Mouse (Mus musculus): ENCODE measurements around the gene Nfya. TPM values are rescaled to one million over a fixed set of nuclear protein-coding genes. Genes with fewer than 3 reads are reported as not detected.

Nfya gene
- polyA plus RNA-seq, 1 experiment from 2014 or later = 18.1 TPM

DNA sequence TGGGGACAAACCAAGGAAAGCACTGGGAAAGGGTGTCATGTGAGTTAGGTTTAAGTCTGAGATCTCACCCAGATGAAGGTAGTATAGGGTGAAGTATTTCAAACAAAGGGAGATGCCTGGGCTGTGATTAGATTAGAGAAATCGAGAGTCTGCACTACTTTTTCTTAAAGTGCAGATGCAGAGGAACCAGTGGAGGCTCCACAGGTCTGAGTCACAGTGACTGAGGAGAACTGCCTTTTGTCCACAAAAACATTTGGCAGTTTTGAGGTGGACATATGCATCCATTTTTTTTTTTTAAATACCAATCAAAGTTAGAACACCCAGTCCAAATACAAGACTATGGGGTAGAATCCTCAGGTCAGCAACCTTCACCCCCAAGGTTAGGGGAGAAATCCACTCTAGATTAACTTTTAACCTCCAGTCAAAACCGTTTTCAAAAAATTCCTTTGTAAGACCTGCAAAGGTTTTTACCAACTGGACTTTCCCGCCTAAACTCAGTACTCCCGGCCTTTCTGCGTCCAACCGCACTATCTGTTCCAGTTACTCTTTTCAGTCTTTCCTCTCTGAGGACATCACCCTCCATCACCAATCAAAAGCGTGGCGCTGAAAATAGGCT is 1.7 kb downstream of the Nfya start:
- Histone ChIP-seq H3K4me3 (ENCODE audit: low read length) (peak overlapping the region; percentile 95), H3K9ac (ENCODE audit: low read length) (peak overlapping the region; percentile 100), H3K27me3 (ENCODE audit: control insufficient read depth, insufficient read depth, low read depth, low read length) (no peaks in the 10 kb centered on the region), H3K9me3 (ENCODE audit: control insufficient read depth, low read length) (no peaks in the 10 kb centered on the region), H3K4me2 (ENCODE audit: low read depth, low read length) (peak overlapping the region; percentile 69), H3K27ac (ENCODE audit: low read length) (peak overlapping the region; percentile 100), H3K36me3 (ENCODE audit: control insufficient read depth, insufficient read depth, low read length) (peaks cover 4% of the 10 kb centered on the region), H3K4me1 (replicated peaks; ENCODE audit: control insufficient read depth, insufficient read depth, low read length) (peaks cover 27% of the 10 kb centered on the region)
- no peak for ATAC-seq (ENCODE audit: low read depth)
- WGBS = 2% methylated on average over 8 of the region's 8 CpGs

DNA sequence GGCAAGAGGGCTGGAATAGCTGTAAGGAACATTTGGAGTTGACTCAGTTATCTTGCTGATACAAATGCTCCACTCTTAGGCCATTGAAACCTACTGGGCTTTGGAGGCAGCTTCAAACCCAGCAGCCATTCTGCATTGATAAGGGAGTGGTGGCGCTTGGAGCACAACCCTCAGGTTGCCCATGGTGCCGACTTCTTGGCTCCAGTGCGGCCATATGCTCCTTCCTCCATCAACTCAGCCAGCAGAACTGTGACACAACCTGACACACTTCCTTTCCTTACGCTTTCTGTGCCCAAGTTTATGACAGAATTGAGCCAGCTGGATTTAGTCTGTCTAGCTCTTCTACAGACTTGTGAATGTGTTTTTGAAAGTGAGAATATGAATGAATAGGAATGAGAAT is 2.6 kb downstream of the Nfya start:
- ATAC-seq (ENCODE audit: low read depth) = no peak
- Histone ChIP-seq H3K4me2 (ENCODE audit: low read depth, low read length) (no peak overlapping the region), H3K27ac (ENCODE audit: low read length) (no peak overlapping the region), H3K9me3 (ENCODE audit: control insufficient read depth, low read length) (no peaks in the 10 kb centered on the region), H3K36me3 (ENCODE audit: control insufficient read depth, insufficient read depth, low read length) (no peaks in the 10 kb centered on the region; the same call in 1 of the 2 replicates), H3K9ac (ENCODE audit: low read length) (no peak overlapping the region), H3K4me3 (ENCODE audit: low read length) (no peak overlapping the region), H3K4me1 (replicated peaks; ENCODE audit: control insufficient read depth, insufficient read depth, low read length) (peaks cover 27% of the 10 kb centered on the region), H3K27me3 (ENCODE audit: control insufficient read depth, insufficient read depth, low read depth, low read length) (no peaks in the 10 kb centered on the region)
- WGBS = 71% methylated on average over 4 of the region's 4 CpGs

GRCm38 (mm10) chr17:48404706-48405105 is 5.0 kb downstream of the Nfya start:
- H3K27ac ChIP-seq (ENCODE audit: low read length) = no peak overlapping the region
- no peaks in the 10 kb centered on the region for H3K27me3 ChIP-seq (ENCODE audit: control insufficient read depth, insufficient read depth, low read depth, low read length)
- WGBS = 63% methylated on average over 1 of the region's 1 CpGs
- peaks cover 15% of the 10 kb centered on the region for H3K4me1 ChIP-seq (replicated peaks; ENCODE audit: control insufficient read depth, insufficient read depth, low read length)
- H3K36me3 ChIP-seq (ENCODE audit: control insufficient read depth, insufficient read depth, low read length) = peaks cover 5% of the 10 kb centered on the region
- H3K9ac ChIP-seq (ENCODE audit: low read length) = no peak overlapping the region
- H3K4me3 ChIP-seq (ENCODE audit: low read length) = no peak overlapping the region
- H3K9me3 ChIP-seq (ENCODE audit: control insufficient read depth, low read length) = no peaks in the 10 kb centered on the region
- no peak overlapping the region for H3K4me2 ChIP-seq (ENCODE audit: low read depth, low read length)
- ATAC-seq (ENCODE audit: low read depth) = no peak

DNA sequence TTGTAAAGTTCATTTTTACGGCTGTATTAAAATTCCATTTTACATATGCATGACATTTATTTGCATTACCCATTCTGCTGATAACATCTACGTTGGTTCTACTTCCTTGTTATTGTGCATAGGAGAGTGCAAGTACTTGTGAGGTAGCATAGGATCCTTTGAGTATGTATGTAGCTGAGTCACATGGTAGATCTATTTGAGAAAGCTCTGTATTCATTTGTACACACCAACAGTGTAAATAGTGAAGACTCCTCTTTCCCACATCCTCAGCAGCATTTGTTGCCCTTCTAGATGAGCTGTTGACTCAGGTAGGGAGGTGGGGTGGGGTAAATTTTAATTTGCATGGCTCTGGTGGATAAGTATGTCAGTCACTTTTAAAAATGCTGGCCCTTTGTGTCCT is 5.9 kb downstream of the Nfya start:
- H3K4me1 ChIP-seq (replicated peaks; ENCODE audit: control insufficient read depth, insufficient read depth, low read length) = peaks cover 15% of the 10 kb centered on the region
- H3K27me3 ChIP-seq (ENCODE audit: control insufficient read depth, insufficient read depth, low read depth, low read length) = no peaks in the 10 kb centered on the region
- H3K4me2 ChIP-seq (ENCODE audit: low read depth, low read length) = no peak overlapping the region
- no peak overlapping the region for H3K27ac ChIP-seq (ENCODE audit: low read length)
- no peak for ATAC-seq (ENCODE audit: low read depth)
- H3K9ac ChIP-seq (ENCODE audit: low read length) = no peak overlapping the region
- no peak overlapping the region for H3K4me3 ChIP-seq (ENCODE audit: low read length)
- WGBS = 73% methylated on average over 2 of the region's 2 CpGs
- H3K9me3 ChIP-seq (ENCODE audit: control insufficient read depth, low read length) = no peaks in the 10 kb centered on the region
- peaks cover 13% of the 10 kb centered on the region for H3K36me3 ChIP-seq (ENCODE audit: control insufficient read depth, insufficient read depth, low read length)

- no peaks in the 10 kb centered on the region for H3K27me3 ChIP-seq (ENCODE audit: control insufficient read depth, insufficient read depth, low read depth, low read length)
- no peak overlapping the region for H3K9ac ChIP-seq (ENCODE audit: low read length)
- WGBS = 90% methylated on average over 3 of the region's 3 CpGs
- ATAC-seq (ENCODE audit: low read depth) = no peak
- H3K36me3 ChIP-seq (ENCODE audit: control insufficient read depth, insufficient read depth, low read length) = peaks cover 20% of the 10 kb centered on the region
- no peak overlapping the region for H3K27ac ChIP-seq (ENCODE audit: low read length)
- H3K4me3 ChIP-seq (ENCODE audit: low read length) = no peak overlapping the region
- H3K9me3 ChIP-seq (ENCODE audit: control insufficient read depth, low read length) = no peaks in the 10 kb centered on the region
- no peak overlapping the region for H3K4me2 ChIP-seq (ENCODE audit: low read depth, low read length)
- H3K4me1 ChIP-seq (replicated peaks; ENCODE audit: control insufficient read depth, insufficient read depth, low read length) = peaks cover 9% of the 10 kb centered on the region
These were observed 7.0 kb downstream of the Nfya start for GRCm38 (mm10) chr17:48402751-48403150.

DNA sequence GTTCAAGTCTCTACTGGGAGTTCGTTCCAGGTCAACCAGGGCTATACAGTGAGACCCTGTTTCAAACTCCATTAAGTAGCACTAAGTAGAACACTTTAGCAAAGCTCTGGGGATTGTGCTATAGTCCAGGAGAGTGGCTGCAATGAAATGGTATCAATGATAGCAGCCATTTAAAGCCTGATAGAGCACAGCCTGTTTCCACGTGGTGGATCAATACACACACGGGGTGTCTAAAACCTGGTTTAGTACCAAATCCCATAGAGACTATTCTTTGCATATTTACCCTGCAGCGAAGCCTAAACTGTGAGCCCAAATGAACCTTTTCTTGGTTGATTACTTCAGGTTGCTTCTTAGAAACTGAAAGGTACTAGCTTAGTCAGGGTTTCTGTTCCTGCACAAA is 8.0 kb downstream of the Nfya start:
- Histone ChIP-seq H3K36me3 (ENCODE audit: control insufficient read depth, insufficient read depth, low read length) (peaks cover 20% of the 10 kb centered on the region), H3K4me1 (replicated peaks; ENCODE audit: control insufficient read depth, insufficient read depth, low read length) (no peaks in the 10 kb centered on the region), H3K9me3 (ENCODE audit: control insufficient read depth, low read length) (no peaks in the 10 kb centered on the region), H3K4me2 (ENCODE audit: low read depth, low read length) (no peak overlapping the region), H3K4me3 (ENCODE audit: low read length) (no peak overlapping the region), H3K27ac (ENCODE audit: low read length) (no peak overlapping the region), H3K27me3 (ENCODE audit: control insufficient read depth, insufficient read depth, low read depth, low read length) (no peaks in the 10 kb centered on the region), H3K9ac (ENCODE audit: low read length) (no peak overlapping the region)
- 87% methylated on average over 4 of the region's 4 CpGs for WGBS
- no peak for ATAC-seq (ENCODE audit: low read depth)

- Histone ChIP-seq H3K9ac (ENCODE audit: low read length) (no peak overlapping the region), H3K4me3 (ENCODE audit: low read length) (no peak overlapping the region), H3K4me1 (replicated peaks; ENCODE audit: control insufficient read depth, insufficient read depth, low read length) (no peaks in the 10 kb centered on the region), H3K27me3 (ENCODE audit: control insufficient read depth, insufficient read depth, low read depth, low read length) (no peaks in the 10 kb centered on the region), H3K4me2 (ENCODE audit: low read depth, low read length) (no peak overlapping the region), H3K36me3 (ENCODE audit: control insufficient read depth, insufficient read depth, low read length) (peaks cover 69% of the 10 kb centered on the region), H3K27ac (ENCODE audit: low read length) (no peak overlapping the region), H3K9me3 (ENCODE audit: control insufficient read depth, low read length) (no peaks in the 10 kb centered on the region)
- no peak for ATAC-seq (ENCODE audit: low read depth)
- 87% methylated on average over 3 of the region's 3 CpGs for WGBS
These were observed 17.1 kb downstream of the Nfya start for GRCm38 (mm10) chr17:48392616-48393015.

DNA sequence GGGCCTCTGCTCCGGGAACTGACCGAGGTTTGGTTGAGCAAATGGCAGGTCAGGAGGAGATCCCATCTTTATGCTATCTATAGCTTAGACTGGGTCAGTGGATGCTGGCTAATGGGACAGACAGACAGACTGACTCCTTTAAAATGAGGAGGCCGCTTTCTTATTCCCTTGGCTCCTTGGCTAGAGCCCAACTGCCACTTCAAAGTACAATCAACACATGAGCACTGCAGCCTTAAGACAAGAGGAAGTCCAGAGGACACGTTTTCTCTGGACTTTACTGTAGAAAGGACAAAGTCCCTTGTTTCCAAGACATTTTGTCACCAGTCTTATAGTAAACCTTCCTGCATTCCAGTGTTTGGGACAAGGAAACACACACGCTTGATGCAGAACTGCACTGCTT is 18.3 kb downstream of the Nfya start:
- Histone ChIP-seq H3K27me3 (ENCODE audit: control insufficient read depth, insufficient read depth, low read depth, low read length) (no peaks in the 10 kb centered on the region), H3K4me2 (ENCODE audit: low read depth, low read length) (no peak overlapping the region), H3K4me1 (replicated peaks; ENCODE audit: control insufficient read depth, insufficient read depth, low read length) (no peaks in the 10 kb centered on the region), H3K4me3 (ENCODE audit: low read length) (no peak overlapping the region), H3K9ac (ENCODE audit: low read length) (no peak overlapping the region), H3K9me3 (ENCODE audit: control insufficient read depth, low read length) (no peaks in the 10 kb centered on the region), H3K27ac (ENCODE audit: low read length) (no peak overlapping the region), H3K36me3 (ENCODE audit: control insufficient read depth, insufficient read depth, low read length) (peaks cover 78% of the 10 kb centered on the region)
- no peak for ATAC-seq (ENCODE audit: low read depth)
- 82% methylated on average over 5 of the region's 5 CpGs for WGBS

DNA sequence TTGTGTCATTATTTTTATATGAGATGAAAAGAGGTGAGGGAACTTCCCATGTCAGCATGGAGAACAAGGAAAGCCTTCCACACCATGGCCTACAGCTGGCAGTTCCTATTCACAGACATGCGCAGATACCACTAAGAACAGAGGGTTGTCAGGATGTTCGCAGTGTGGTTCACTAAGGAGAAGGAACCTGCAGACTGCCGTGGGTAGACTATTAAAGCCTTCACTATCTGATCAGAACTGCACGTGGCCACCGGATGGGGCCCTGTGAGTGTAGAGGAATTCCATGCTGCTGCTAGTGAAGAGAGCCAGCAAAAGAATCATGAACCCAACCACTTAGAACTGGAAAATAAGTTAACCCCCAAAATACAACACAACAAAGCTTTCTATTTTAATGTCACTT is 20.3 kb downstream of the Nfya start:
- H3K4me2 ChIP-seq (ENCODE audit: low read depth, low read length) = no peak overlapping the region
- WGBS = 84% methylated on average over 5 of the region's 5 CpGs
- no peaks in the 10 kb centered on the region for H3K4me1 ChIP-seq (replicated peaks; ENCODE audit: control insufficient read depth, insufficient read depth, low read length)
- no peaks in the 10 kb centered on the region for H3K27me3 ChIP-seq (ENCODE audit: control insufficient read depth, insufficient read depth, low read depth, low read length)
- H3K9ac ChIP-seq (ENCODE audit: low read length) = no peak overlapping the region
- H3K9me3 ChIP-seq (ENCODE audit: control insufficient read depth, low read length) = no peaks in the 10 kb centered on the region
- H3K4me3 ChIP-seq (ENCODE audit: low read length) = no peak overlapping the region
- no peak for ATAC-seq (ENCODE audit: low read depth)
- peaks cover 66% of the 10 kb centered on the region for H3K36me3 ChIP-seq (ENCODE audit: control insufficient read depth, insufficient read depth, low read length)
- no peak overlapping the region for H3K27ac ChIP-seq (ENCODE audit: low read length)

- Histone ChIP-seq H3K4me1 (replicated peaks; ENCODE audit: control insufficient read depth, insufficient read depth, low read length) (no peaks in the 10 kb centered on the region), H3K27me3 (ENCODE audit: control insufficient read depth, insufficient read depth, low read depth, low read length) (no peaks in the 10 kb centered on the region), H3K9me3 (ENCODE audit: control insufficient read depth, low read length) (no peaks in the 10 kb centered on the region), H3K27ac (ENCODE audit: low read length) (no peak overlapping the region), H3K9ac (ENCODE audit: low read length) (no peak overlapping the region), H3K36me3 (ENCODE audit: control insufficient read depth, insufficient read depth, low read length) (peaks cover 64% of the 10 kb centered on the region), H3K4me2 (ENCODE audit: low read depth, low read length) (no peak overlapping the region), H3K4me3 (ENCODE audit: low read length) (no peak overlapping the region)
- ATAC-seq (ENCODE audit: low read depth) = no peak
- 89% methylated on average over 2 of the region's 2 CpGs for WGBS
These were observed 21.0 kb downstream of the Nfya start for GRCm38 (mm10) chr17:48388666-48389065.

Measured in lung, embryonic 16.5 days (tissue).